Mouse (Mus musculus): ENCODE measurements around the gene Trim9. TPM values are rescaled to one million over a fixed set of nuclear protein-coding genes. Genes with fewer than 3 reads are reported as not detected.

Trim9 gene
- total RNA-seq, 2 experiments from 2014 or later = 0.34 TPM; not detected in 1

- ATAC-seq (replicated peaks; ENCODE audit: low FRiP score, poor library complexity, severe bottlenecking) = no peak
These were observed 124.1 kb downstream of the Trim9 start for GRCm38 (mm10) chr12:70223331-70223730.

GRCm38 (mm10) chr12:70221425-70221824 is 126.0 kb downstream of the Trim9 start:
- no peak for ATAC-seq (replicated peaks; ENCODE audit: low FRiP score, poor library complexity, severe bottlenecking)

- ATAC-seq (replicated peaks; ENCODE audit: low FRiP score, poor library complexity, severe bottlenecking) = no peak
These were observed 128.4 kb downstream of the Trim9 start for GRCm38 (mm10) chr12:70218795-70219540.

GRCm38 (mm10) chr12:70216229-70216800 is 131.1 kb downstream of the Trim9 start:
- ATAC-seq (replicated peaks; ENCODE audit: low FRiP score, poor library complexity, severe bottlenecking) = no peak

- ATAC-seq (replicated peaks; ENCODE audit: low FRiP score, poor library complexity, severe bottlenecking) = no peak
These were observed 133.1 kb downstream of the Trim9 start for GRCm38 (mm10) chr12:70214281-70214680.

- no peak for ATAC-seq (replicated peaks; ENCODE audit: low FRiP score, poor library complexity, severe bottlenecking)
These were observed 133.8 kb downstream of the Trim9 start for GRCm38 (mm10) chr12:70213601-70214000.

- ATAC-seq (replicated peaks; ENCODE audit: low FRiP score, poor library complexity, severe bottlenecking) = no peak
These were observed 134.9 kb downstream of the Trim9 start for GRCm38 (mm10) chr12:70212501-70212900.

GRCm38 (mm10) chr12:70208214-70208613 is 139.2 kb downstream of the Trim9 start:
- ATAC-seq (replicated peaks; ENCODE audit: low FRiP score, poor library complexity, severe bottlenecking) = no peak

- ATAC-seq (replicated peaks; ENCODE audit: low FRiP score, poor library complexity, severe bottlenecking) = no peak
These were observed 143.0 kb downstream of the Trim9 start for GRCm38 (mm10) chr12:70204433-70204832.

GRCm38 (mm10) chr12:70201926-70202529 is 145.4 kb downstream of the Trim9 start:
- ATAC-seq (replicated peaks; ENCODE audit: low FRiP score, poor library complexity, severe bottlenecking) = no peak

GRCm38 (mm10) chr12:70196341-70196740 is 151.1 kb downstream of the Trim9 start:
- no peak for ATAC-seq (replicated peaks; ENCODE audit: low FRiP score, poor library complexity, severe bottlenecking)

- no peak for ATAC-seq (replicated peaks; ENCODE audit: low FRiP score, poor library complexity, severe bottlenecking)
These were observed 152.0 kb downstream of the Trim9 start for GRCm38 (mm10) chr12:70195426-70195825.

Other genes starting within 250 kb of the Trim9 start
- gene Nin, start 233.9 kb downstream of the Trim9 start, total RNA-seq (2015; ENCODE audit: low replicate concordance) = 25.7 and 43.9 TPM in 2 replicates
- 42.9 and 61.9 TPM in 2 replicates for gene Nin, start 233.9 kb downstream of the Trim9 start, total RNA-seq (2017; ENCODE audit: low replicate concordance)
- gene Abhd12b, start 193.5 kb downstream of the Trim9 start, total RNA-seq (2015; ENCODE audit: low replicate concordance) = not detected in 2 replicates
- gene Abhd12b, start 193.5 kb downstream of the Trim9 start, total RNA-seq (2017; ENCODE audit: low replicate concordance) = not detected in 2 replicates
- gene Pygl, start 116.1 kb downstream of the Trim9 start, total RNA-seq (2015; ENCODE audit: low replicate concordance) = 47.1 and 49.9 TPM in 2 replicates
- 68.0 and 92.1 TPM in 2 replicates for gene Pygl, start 116.1 kb downstream of the Trim9 start, total RNA-seq (2017; ENCODE audit: low replicate concordance)
- 64.4 and 67.6 TPM in 2 replicates for gene Tmx1, start 105.5 kb upstream of the Trim9 start, total RNA-seq (2015; ENCODE audit: low replicate concordance)
- 118 and 166 TPM in 2 replicates for gene Tmx1, start 105.5 kb upstream of the Trim9 start, total RNA-seq (2017; ENCODE audit: low replicate concordance)